Mouse (Mus musculus) G1E (cell line): ENCODE data around the gene S100a7a.

ENCODE experiments used
- CTCF ChIP-seq: IDR thresholded peaks from 2 replicates; pipeline ENCODE4 v1.5.1; 2012; ENCODE audit warnings: low read depth, low read length, inconsistent platforms, mixed read lengths
- GATA1 ChIP-seq: IDR thresholded peaks from 2 replicates; pipeline ENCODE4 v1.6.1; 2012; ENCODE audit warnings: borderline replicate concordance, low read length, inconsistent platforms, mixed read lengths
- GATA2 ChIP-seq: IDR thresholded peaks from 2 replicates; pipeline ENCODE4 v1.6.1; 2012; ENCODE audit warnings: low read depth, low read length, inconsistent platforms, borderline replicate concordance
- POLR2AphosphoS5 ChIP-seq: IDR thresholded peaks from 2 replicates; pipeline ENCODE4 v1.6.1; 2012; ENCODE audit warnings: low read depth, low read length, inconsistent platforms; ENCODE audit not compliant: insufficient replicate concordance

DNA sequence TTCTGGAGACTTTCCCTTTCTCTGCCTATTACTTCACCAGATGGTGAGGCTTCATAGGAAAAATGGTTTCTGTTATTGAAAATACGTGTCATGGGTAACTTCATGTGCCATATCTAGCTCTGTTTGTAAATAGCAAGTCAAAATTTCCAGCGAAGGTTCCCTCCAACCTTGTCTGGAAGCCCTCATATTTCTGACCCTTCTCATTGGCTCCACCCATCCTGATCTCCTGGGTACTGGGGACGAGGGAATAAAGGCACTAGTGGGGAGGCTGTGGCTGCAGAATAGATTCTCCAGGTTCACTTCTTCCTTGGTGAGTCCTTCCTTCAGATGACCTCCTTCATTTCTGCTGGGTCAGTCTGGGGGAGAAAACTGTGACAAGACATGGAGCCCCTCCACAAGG is 45.6 kb upstream of the S100a7a start, which contains the start of gene S100a5:
- TF ChIP-seq GATA1 (no peak), CTCF (no peak), GATA2 (no peak), POLR2AphosphoS5 (no peak)
